Mouse (Mus musculus): ENCODE results near the gene Tns2. TPM values are rescaled to one million over a fixed set of nuclear protein-coding genes. Genes with fewer than 3 reads are reported as not detected.

The Tns2 gene
- polyA plus RNA-seq, 1 experiment from 2014 or later = 9.4 TPM

Other genes with a start within 250 kb of the Tns2 start
- 14.5 and 14.7 TPM in 2 replicates for gene Krt1, start 249.6 kb upstream of the Tns2 start, polyA plus RNA-seq (2015; fragmentation: Nextera tagmentation; extraction: Ambion mirVana)
- gene Krt77, start 230.7 kb upstream of the Tns2 start, polyA plus RNA-seq (2015; fragmentation: Nextera tagmentation; extraction: Ambion mirVana) = 0.45 and 0.73 TPM in 2 replicates
- gene Krt76, start 207.5 kb upstream of the Tns2 start, polyA plus RNA-seq (2015; fragmentation: Nextera tagmentation; extraction: Ambion mirVana) = 0.13 TPM in 1 of 2 replicates, not detected in the other
- not detected in 2 replicates for gene Krt4, start 175.7 kb upstream of the Tns2 start, polyA plus RNA-seq (2015; fragmentation: Nextera tagmentation; extraction: Ambion mirVana)
- 0.25 and 0.51 TPM in 2 replicates for gene Krt79, start 160.1 kb upstream of the Tns2 start, polyA plus RNA-seq (2015; fragmentation: Nextera tagmentation; extraction: Ambion mirVana)
- not detected in 2 replicates for gene Krt78, start 146.1 kb upstream of the Tns2 start, polyA plus RNA-seq (2015; fragmentation: Nextera tagmentation; extraction: Ambion mirVana)
- gene Krt8, start 95.9 kb upstream of the Tns2 start, polyA plus RNA-seq (2015; fragmentation: Nextera tagmentation; extraction: Ambion mirVana) = 2.2 TPM in 2 replicates
- 3.8 and 5.1 TPM in 2 replicates for gene Krt18, start 72.2 kb upstream of the Tns2 start, polyA plus RNA-seq (2015; fragmentation: Nextera tagmentation; extraction: Ambion mirVana)
- gene Eif4b, start 26.6 kb upstream of the Tns2 start, polyA plus RNA-seq (2015; fragmentation: Nextera tagmentation; extraction: Ambion mirVana) = 87.3 and 90.0 TPM in 2 replicates
- 81.1 and 95.9 TPM in 2 replicates for gene Spryd3, start 35.8 kb downstream of the Tns2 start, polyA plus RNA-seq (2015; fragmentation: Nextera tagmentation; extraction: Ambion mirVana)
- 2.5 and 3.1 TPM in 2 replicates for gene Igfbp6, start 43.9 kb downstream of the Tns2 start, polyA plus RNA-seq (2015; fragmentation: Nextera tagmentation; extraction: Ambion mirVana)
- gene Soat2, start 50.1 kb downstream of the Tns2 start, polyA plus RNA-seq (2015; fragmentation: Nextera tagmentation; extraction: Ambion mirVana) = 0.21 TPM in 1 of 2 replicates, not detected in the other
- 54.0 and 59.2 TPM in 2 replicates for gene Zfp740, start 102.8 kb downstream of the Tns2 start, polyA plus RNA-seq (2015; fragmentation: Nextera tagmentation; extraction: Ambion mirVana)
- gene Csad, start 104.3 kb downstream of the Tns2 start, polyA plus RNA-seq (2015; fragmentation: Nextera tagmentation; extraction: Ambion mirVana) = 33.1 and 33.2 TPM in 2 replicates
- 0.43 and 0.80 TPM in 2 replicates for gene Itgb7, start 131.5 kb downstream of the Tns2 start, polyA plus RNA-seq (2015; fragmentation: Nextera tagmentation; extraction: Ambion mirVana)
- 4.1 and 6.0 TPM in 2 replicates for gene Rarg, start 157.1 kb downstream of the Tns2 start, polyA plus RNA-seq (2015; fragmentation: Nextera tagmentation; extraction: Ambion mirVana)
- not detected in 2 replicates for gene Gm9918, start 170.2 kb downstream of the Tns2 start, polyA plus RNA-seq (2015; fragmentation: Nextera tagmentation; extraction: Ambion mirVana)
- 58.7 and 59.8 TPM in 2 replicates for gene Mfsd5, start 179.0 kb downstream of the Tns2 start, polyA plus RNA-seq (2015; fragmentation: Nextera tagmentation; extraction: Ambion mirVana)
- gene Espl1, start 195.9 kb downstream of the Tns2 start, polyA plus RNA-seq (2015; fragmentation: Nextera tagmentation; extraction: Ambion mirVana) = 4.0 and 4.7 TPM in 2 replicates
- 479 TPM in 2 replicates for gene Pfdn5, start 225.7 kb downstream of the Tns2 start, polyA plus RNA-seq (2015; fragmentation: Nextera tagmentation; extraction: Ambion mirVana)
- gene Myg1, start 231.3 kb downstream of the Tns2 start, polyA plus RNA-seq (2015; fragmentation: Nextera tagmentation; extraction: Ambion mirVana) = 89.1 and 91.2 TPM in 2 replicates